Mouse (Mus musculus): ENCODE data around the gene Bbs9.

- TF ChIP-seq EP300 (optimal IDR thresholded peaks at IDR 0.05) (no peak), CTCF (IDR thresholded peaks at IDR 0.05; ENCODE audit: low read depth) (no peak)
Measured at GRCm38 (mm10) chr9:22515076-22515475, 39.6 kb downstream of the Bbs9 start.
